Mouse (Mus musculus) forebrain, postnatal 0 days (tissue): ENCODE results near the gene S100a5. TPM values are rescaled to one million over a fixed set of nuclear protein-coding genes. Genes with fewer than 3 reads are reported as not detected.

Experiments used
- ATAC-seq: fragments of 200-750 bp; cut with Nextera tagmentation; 2 replicates; pipeline ENCODE4 v1.8.0; 2017; ENCODE audit warnings: mild to moderate bottlenecking, moderate library complexity
- DNase-seq: peaks from one replicate; pipeline ENCODE4 v3.0.0-alpha.2; 2015
- H3K27ac ChIP-seq: fragments of 300-500 bp; sonication (generic); 2 replicates; pipeline ENCODE4 v1.5.1; 2014; ENCODE audit warnings: low read depth, mild to moderate bottlenecking, antibody characterized with exemption, low read length, moderate library complexity, mixed read lengths
- H3K27me3 ChIP-seq: fragments of 300-500 bp; sonication (generic); 2 replicates; pipeline ENCODE4 v1.6.1; 2014; ENCODE audit warnings: mild to moderate bottlenecking, low read length, mixed read lengths; ENCODE audit not compliant: insufficient read depth
- H3K36me3 ChIP-seq: fragments of 300-500 bp; sonication (generic); 2 replicates; pipeline ENCODE4 v1.6.1; 2014; ENCODE audit warnings: mild to moderate bottlenecking, moderate library complexity; ENCODE audit not compliant: insufficient read depth
- H3K4me1 ChIP-seq: fragments of 300-500 bp; sonication (generic); 2 replicates; pipeline ENCODE4 v1.6.1; 2014; ENCODE audit warnings: antibody characterized with exemption; ENCODE audit not compliant: insufficient read depth
- H3K4me2 ChIP-seq: fragments of 300-500 bp; sonication (generic); 2 replicates; pipeline ENCODE4 v1.6.1; 2014; ENCODE audit warnings: low read depth, mild to moderate bottlenecking, moderate library complexity
- H3K4me3 ChIP-seq: fragments of 300-500 bp; sonication (generic); 2 replicates; pipeline ENCODE4 v1.5.1; 2014; ENCODE audit warnings: low read depth, low read length, mixed read lengths
- H3K9ac ChIP-seq: fragments of 300-500 bp; sonication (generic); 2 replicates; pipeline ENCODE4 v1.6.1; 2014; ENCODE audit warnings: mild to moderate bottlenecking
- H3K9me3 ChIP-seq: fragments of 300-500 bp; sonication (generic); 2 replicates; pipeline ENCODE4 v1.6.1; 2016; ENCODE audit warnings: low read length
- CTCF ChIP-seq: sonication (generic); IDR thresholded peaks from 2 replicates; pipeline ENCODE4 v1.5.1; 2016; ENCODE audit warnings: antibody characterized with exemption, control low read depth, low read depth
- WGBS: fragments of 180-500 bp; shearing (Covaris S2); extraction: QIAGEN DNeasy Blood & Tissue Kit; methylation state at CpG from one replicate; pipeline ENCODE4 v1.1.7; 2014; 5-methylcytosine and 5-hydroxymethylcytosine counted together
- polyA plus RNA-seq: library from polyadenylated mRNA; unstranded; fragments of >200 nt; fragmentation: Nextera tagmentation; extraction: Ambion mirVana; gene quantifications from 2 replicates; pipeline ENCODE4 v1.2.1, GENCODE M21; 2015
- total RNA-seq: library from RNA; depleted of rRNA; stranded (reverse); fragments of >200 nt; gene quantifications from 2 replicates; pipeline ENCODE4 v1.2.3, GENCODE M21; 2014; rRNA removed

S100a5 gene
- total RNA-seq, result not detected in 2 replicates
- 0.79 TPM in 1 of 2 replicates, not detected in the other for polyA plus RNA-seq

GRCm38 (mm10) chr3:90608223-90608622 is at the start of gene S100a5:
Gene S100a5, plus strand, starts transcription at chr3:90608523.
- 0 out of 2 replicates have a peak, but pooled peaks cover 7% of the 10 kb centered on the region for H3K4me1 ChIP-seq
- 58% methylated on average over 3 of the region's 3 CpGs for WGBS
- H3K4me3 ChIP-seq, result no peak within 1 kb of the TSS
- no peak within 1 kb of the TSS for H3K9ac ChIP-seq
- no peak for ATAC-seq
- H3K27me3 ChIP-seq, result no peaks in the 10 kb centered on the region
- H3K9me3 ChIP-seq, result no peaks in the 10 kb centered on the region
- DNase-seq, result no peak
- H3K4me2 ChIP-seq, result no peak within 1 kb of the TSS
- no peaks in the 10 kb centered on the region for H3K36me3 ChIP-seq
- TF ChIP-seq CTCF, result no peak
- no peak within 1 kb of the TSS for H3K27ac ChIP-seq

- 87% methylated on average over 6 of the region's 6 CpGs for WGBS
- ATAC-seq, result peak; percentile 29; the same call in 1 of the 2 replicates
Observed at GRCm38 (mm10) chr3:90560008-90560628, 48.2 kb upstream of the S100a5 start, which contains the start of gene S100a3. Gene S100a3, plus strand, starts transcription at chr3:90560578.

DNA sequence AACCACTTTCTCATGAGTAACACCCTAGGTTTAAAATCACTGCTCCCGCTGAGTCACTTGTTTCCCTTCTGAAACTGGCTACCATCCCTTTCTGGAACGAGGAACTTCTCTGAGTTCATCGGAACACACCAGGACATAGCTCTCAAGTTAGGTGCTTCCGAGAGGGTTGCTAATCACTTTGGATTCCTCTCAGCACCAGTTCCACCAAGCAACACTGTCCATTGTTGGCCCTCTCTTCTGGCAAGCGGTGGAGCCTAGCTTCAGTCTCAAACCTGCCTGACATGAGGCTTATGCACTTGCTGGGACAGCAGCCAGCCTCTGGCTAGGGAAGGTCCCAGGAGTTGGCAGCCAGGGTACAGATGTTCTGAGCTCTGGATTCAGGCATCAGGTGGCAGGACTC is 33.6 kb upstream of the S100a5 start:
- Histone ChIP-seq H3K36me3 (no peaks in the 10 kb centered on the region), H3K4me1 (no peaks in the 10 kb centered on the region), H3K9ac (no peak overlapping the region), H3K4me3 (no peak overlapping the region), H3K27ac (no peak overlapping the region), H3K9me3 (no peaks in the 10 kb centered on the region), H3K4me2 (no peak overlapping the region), H3K27me3 (no peaks in the 10 kb centered on the region)
- no peak for DNase-seq
- 79% methylated on average over 5 of the region's 5 CpGs for WGBS
- no peak for TF ChIP-seq CTCF
- ATAC-seq, result no peak

More at GRCm38 (mm10) chr3:90560008-90560628, 48.2 kb upstream of the S100a5 start, which contains the start of gene S100a3:
- no peak for DNase-seq
- H3K27ac ChIP-seq, result no peak within 1 kb of the TSS
- no peaks in the 10 kb centered on the region for H3K9me3 ChIP-seq
- H3K4me1 ChIP-seq, result no peaks in the 10 kb centered on the region
- H3K36me3 ChIP-seq, result no peaks in the 10 kb centered on the region
- H3K4me3 ChIP-seq, result no peak within 1 kb of the TSS
- no peak within 1 kb of the TSS for H3K9ac ChIP-seq
- H3K4me2 ChIP-seq, result no peak within 1 kb of the TSS
- TF ChIP-seq CTCF, result no peak
- no peaks in the 10 kb centered on the region for H3K27me3 ChIP-seq

DNA sequence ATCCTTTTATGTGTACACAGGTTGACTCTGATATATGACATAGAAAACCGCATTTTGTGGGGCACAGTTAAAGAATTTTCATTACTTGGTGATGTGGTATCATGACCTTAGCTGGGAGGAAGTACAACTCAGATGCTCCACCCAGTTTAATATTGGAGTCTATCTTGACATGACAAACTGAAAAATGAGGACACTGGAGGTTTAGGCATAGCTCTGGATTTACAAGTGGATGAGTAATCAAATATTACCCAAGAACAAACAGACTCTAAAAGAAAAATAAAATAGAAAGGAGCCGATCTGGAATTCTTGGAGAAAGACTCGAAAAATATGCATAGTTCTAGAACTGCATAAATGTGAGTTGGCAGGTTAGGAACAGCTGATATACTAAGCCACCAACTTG is 33.0 kb upstream of the S100a5 start:
- no peak overlapping the region for H3K4me2 ChIP-seq
- WGBS, result 90% methylated on average over 3 of the region's 3 CpGs
- H3K9me3 ChIP-seq, result no peaks in the 10 kb centered on the region
- no peak for ATAC-seq
- no peaks in the 10 kb centered on the region for H3K27me3 ChIP-seq
- TF ChIP-seq CTCF, result no peak
- no peak overlapping the region for H3K4me3 ChIP-seq
- no peaks in the 10 kb centered on the region for H3K36me3 ChIP-seq
- no peak overlapping the region for H3K9ac ChIP-seq
- H3K4me1 ChIP-seq, result no peaks in the 10 kb centered on the region
- H3K27ac ChIP-seq, result no peak overlapping the region
- DNase-seq, result no peak

- no peaks in the 10 kb centered on the region for H3K27me3 ChIP-seq
- DNase-seq (no peak), ATAC-seq (no peak; the same call in 1 of the 2 replicates)
- H3K9ac ChIP-seq, result no peak overlapping the region
- no peak overlapping the region for H3K4me3 ChIP-seq
- WGBS, result 58% methylated on average over 10 of the region's 10 CpGs
- H3K9me3 ChIP-seq, result no peaks in the 10 kb centered on the region
- TF ChIP-seq CTCF, result no peak
- no peaks in the 10 kb centered on the region for H3K4me1 ChIP-seq
- no peak overlapping the region for H3K27ac ChIP-seq
- H3K36me3 ChIP-seq, result no peaks in the 10 kb centered on the region
- no peak overlapping the region for H3K4me2 ChIP-seq
Observed at GRCm38 (mm10) chr3:90576351-90577001, 31.8 kb upstream of the S100a5 start.

DNA sequence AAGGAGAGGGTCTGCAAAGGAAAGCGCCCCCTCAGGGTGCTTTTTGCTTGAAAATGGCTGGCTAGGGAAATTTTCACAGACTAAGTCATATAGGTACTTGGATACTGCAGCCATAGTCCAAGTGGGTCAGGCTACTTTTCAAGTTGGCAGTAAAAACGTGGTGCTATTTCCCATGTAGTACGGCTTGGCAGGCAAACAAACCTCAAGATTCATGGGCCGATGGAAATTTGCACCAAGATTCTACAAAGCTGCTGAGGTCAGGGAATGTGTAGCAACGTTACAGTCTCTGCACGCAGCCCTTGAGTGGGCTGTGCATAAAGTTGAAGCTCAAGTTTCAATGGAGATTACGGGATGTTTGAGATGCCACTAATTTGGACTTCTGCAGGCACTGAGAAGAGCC is 28.9 kb upstream of the S100a5 start:
- 78% methylated on average over 7 of the region's 7 CpGs for WGBS
- Histone ChIP-seq H3K36me3 (no peaks in the 10 kb centered on the region), H3K4me1 (no peaks in the 10 kb centered on the region), H3K27me3 (no peaks in the 10 kb centered on the region), H3K9ac (no peak overlapping the region), H3K27ac (no peak overlapping the region), H3K4me3 (no peak overlapping the region), H3K4me2 (no peak overlapping the region), H3K9me3 (no peaks in the 10 kb centered on the region)
- TF ChIP-seq CTCF, result no peak
- ATAC-seq, result no peak
- DNase-seq, result no peak

DNA sequence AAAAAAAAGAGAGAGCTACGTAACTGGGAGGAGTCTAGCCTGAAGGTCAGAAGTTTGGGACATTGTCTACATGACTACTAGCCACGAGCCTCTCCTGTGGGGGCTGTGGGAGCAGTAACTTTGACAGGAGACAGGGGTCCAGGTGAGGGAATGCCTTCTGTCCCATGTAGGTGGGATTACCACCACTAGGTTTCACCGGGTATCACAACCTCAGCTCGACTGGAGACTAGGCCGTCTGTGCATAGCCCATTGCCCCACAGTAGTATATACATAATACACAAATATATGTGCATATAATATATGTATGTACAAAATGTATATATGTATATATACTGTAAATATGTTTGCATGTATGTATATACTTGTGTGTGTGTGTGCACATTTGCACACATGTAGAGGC is 27.2 kb upstream of the S100a5 start:
- ATAC-seq, result no peak
- no peak overlapping the region for H3K27ac ChIP-seq
- H3K27me3 ChIP-seq, result no peaks in the 10 kb centered on the region
- no peak overlapping the region for H3K4me3 ChIP-seq
- DNase-seq, result no peak
- no peak overlapping the region for H3K4me2 ChIP-seq
- H3K9me3 ChIP-seq, result no peaks in the 10 kb centered on the region
- TF ChIP-seq CTCF, result no peak
- H3K36me3 ChIP-seq, result no peaks in the 10 kb centered on the region
- H3K4me1 ChIP-seq, result no peaks in the 10 kb centered on the region
- WGBS, result 95% methylated on average over 5 of the region's 5 CpGs
- no peak overlapping the region for H3K9ac ChIP-seq
